Mouse (Mus musculus): ENCODE measurements around the gene Olfr649.

The Olfr649 gene

DNA sequence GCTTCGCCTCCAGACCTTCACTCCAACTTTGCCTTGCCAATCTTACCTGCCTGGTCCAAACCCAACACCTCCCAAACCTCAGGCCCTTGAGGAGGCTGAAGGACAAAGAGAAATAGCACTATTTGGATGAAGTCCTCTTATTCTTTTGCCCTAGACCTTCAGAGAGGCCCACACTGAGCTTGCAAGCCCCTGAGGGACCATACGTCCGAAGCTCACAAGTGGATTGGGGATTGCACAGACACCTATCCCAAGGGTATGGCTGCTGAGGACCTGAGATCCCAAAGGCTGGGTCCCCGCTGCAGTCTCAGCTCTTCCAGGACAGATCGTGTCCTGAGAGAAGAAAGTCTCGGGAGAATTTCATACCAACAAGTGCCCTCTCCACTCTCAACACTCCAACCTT, at the start of gene Olfr649:
TSS of gene Olfr649 (minus strand) at position 101 of the 400 bp plus-strand sequence.
- DNase-seq = no peak

DNA sequence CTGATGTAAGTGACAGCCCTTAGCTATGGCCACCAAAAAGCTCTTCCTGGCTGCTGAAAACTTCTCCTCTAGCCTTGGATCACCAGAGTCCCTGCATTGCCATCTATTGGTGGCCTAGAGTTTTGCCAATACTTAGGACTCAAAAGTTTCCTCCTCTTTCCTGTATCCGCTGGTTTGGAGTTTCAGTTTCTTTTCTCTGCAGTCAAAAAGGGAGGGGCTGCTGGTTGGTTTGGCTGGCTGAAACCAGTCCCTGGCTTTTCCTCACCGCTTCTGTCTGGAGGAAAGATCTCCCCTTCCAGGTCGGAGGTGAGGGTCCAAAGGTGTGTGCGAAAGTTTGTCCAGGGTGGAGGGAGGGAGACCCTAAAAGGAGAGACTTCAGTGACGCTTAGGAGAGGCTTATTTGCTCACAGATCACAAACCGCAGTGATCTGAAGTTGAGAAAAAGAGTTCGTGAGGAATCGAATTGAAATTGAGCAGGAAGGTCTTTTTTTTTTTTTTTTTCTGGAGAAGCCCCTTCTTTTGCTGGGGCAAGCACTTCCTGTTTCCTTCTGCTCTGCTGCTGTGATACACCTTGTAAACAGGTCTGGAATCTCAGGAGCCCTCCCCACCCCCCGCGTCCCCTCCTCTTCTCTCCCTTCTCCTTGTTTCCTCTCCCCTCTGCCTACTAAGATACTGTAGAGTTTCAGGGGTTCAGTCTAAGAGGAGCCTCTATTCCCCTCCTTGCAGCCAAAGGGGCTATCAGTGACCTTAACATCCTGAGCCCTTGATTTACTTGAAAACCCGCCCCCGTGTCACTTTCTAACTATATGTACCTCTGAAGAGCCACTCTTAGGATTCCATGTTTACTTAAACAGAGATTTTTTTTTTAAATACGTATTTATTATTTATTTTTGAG, 48.7 kb upstream of the Olfr649 start, which contains the start of gene Trim34a:
TSS of gene Trim34a (plus strand) at position 171 of the 895 bp plus-strand sequence.
- no peak for DNase-seq

DNA sequence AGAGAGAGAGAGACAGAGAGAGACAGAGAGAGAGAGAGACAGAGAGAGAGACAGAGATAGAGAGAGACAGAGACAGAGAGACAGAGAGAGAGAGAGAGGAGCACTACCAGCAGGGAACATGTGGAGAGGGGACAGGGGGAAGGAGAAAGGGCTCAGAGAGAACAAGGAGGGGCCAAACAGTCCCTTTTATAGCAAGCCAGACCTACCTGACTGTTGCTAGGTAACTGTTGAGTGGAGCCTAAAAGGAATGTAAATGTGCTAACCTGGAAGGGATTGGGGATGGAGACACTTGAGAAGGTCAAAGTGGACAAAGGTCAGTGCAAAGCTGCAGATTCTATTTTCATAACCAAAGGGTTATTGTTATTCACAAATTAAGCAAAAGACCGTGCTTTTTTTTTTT, 47.8 kb upstream of the Olfr649 start:
- no peak for DNase-seq

DNA sequence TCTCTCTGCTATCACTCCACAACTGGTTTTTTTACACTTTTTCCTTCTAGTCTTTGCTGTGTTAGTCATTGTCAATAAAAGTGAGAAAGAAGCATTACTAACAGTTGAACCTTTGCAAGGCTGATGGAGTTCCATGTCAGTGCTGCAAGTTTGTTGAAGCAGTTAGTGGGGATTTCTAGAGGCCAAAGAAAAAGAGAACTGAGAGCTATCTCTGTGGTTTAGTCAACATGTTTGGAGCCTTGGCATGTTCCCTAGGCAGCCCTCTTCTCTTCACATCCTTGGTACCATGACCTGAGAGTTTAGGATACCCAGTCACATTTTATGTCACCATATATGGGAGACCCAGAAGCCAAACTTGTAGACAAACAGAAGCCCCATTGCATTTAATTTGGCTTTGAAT, 45.1 kb upstream of the Olfr649 start:
- no peak for DNase-seq

DNA sequence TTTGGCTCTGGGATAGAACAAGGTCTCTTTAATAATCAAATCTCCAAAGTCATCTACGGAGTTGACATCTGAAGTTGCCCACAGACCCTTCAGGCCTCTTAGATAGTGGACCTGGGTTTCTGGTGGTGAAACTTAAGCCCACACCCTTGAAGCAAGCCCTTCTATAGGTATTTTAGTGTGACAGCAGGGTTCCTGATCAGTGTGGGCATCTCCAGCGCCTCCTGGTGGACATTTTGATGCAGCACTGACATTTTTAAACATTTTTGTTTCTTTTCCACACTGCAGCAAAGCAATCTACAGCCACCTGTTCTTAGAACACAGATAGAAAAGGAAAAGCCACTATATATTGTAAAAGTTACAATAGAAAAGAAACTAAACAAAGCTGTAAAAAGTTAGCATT, 35.4 kb upstream of the Olfr649 start:
- DNase-seq = no peak

DNA sequence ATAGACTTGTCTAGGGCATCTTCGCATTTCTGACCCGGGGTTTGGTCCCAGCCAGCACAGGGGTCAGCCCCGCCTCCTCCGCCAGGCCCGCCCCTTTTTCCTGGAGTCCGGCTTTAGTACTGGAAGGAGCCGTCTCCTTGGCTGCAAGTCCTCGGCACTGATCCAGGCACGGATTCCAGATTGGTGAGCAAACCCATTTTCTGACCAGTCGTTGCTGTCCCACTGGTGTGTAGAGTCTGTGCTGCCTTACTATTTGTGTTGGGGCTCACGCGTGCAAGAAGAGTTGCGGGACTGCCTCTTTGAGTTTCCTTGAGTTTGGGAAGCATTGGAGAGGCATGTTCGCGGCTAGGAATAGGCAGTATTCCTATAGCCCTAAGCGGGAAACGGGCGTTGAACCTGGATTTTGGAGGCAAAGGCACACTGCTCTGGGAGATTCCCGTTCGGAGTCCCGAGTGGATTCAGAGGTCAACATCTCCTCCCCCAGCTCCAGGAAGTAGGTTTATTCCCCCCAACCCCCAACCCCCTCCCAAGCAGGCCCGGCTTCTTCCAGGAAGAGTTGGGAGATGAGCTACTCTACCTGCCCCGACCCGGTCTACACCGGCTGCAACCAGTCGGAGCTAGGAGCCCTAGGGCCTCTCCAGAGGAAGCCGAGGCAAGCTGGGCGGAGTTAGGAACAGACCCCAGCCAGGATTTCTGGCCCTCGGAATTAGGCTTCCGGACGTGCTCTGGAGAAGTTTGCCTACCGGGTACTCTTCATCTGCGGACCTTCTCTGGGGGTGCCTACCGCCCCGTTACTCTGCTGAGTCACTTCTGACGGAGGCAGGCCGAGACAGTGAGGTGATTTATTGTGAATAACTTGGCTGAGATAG, 23.1 kb upstream of the Olfr649 start, which contains the start of gene Trim6:
TSS of gene Trim6 (plus strand) at position 93 of the 869 bp plus-strand sequence.
- peak; percentile 2 to 4 for DNase-seq

DNA sequence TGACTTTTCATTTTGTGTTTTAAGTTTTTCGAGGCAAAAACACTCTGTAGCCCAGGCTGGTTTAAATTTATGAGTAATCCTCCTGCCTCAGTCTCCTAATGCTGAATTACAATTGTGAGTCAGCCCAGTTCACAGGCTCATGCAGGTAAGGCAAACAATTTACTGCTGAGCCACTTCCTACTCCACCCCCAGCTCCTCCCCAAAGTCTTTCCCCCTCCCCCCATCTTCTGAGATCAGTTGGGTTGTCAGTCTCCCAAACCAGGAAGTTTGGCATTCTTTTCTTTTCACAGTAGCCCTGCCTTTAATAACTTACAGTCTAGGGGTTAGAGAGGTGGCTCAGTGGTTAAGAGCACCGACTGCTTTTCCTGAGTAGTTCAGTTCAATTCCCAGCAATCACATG, 22.1 kb upstream of the Olfr649 start:
- DNase-seq = no peak

DNA sequence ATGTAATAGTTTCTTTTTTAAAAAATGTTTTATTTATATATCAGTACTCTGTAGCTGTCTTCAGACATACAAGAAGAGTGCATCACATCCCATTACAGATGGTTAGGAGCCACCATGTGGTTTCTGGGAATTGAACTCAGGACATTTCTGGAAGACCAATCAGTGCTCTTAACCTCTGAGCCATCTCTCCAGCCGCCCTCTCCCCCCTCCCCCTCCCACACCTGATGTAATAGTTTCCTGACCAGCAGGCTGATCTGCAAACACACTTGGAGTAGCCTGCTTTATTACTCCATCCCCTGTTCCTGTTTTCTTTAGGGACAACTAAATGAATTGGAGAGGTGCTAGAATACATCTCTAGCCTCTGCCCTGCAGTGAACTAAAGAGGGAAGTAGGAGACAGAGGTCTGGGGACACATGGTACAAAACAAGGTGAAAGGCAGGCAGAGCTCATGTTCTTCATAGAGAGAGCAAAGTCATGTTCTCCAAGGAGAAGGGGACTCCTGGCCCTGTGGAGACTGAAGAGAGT, 20.3 kb upstream of the Olfr649 start:
- DNase-seq = no peak

DNA sequence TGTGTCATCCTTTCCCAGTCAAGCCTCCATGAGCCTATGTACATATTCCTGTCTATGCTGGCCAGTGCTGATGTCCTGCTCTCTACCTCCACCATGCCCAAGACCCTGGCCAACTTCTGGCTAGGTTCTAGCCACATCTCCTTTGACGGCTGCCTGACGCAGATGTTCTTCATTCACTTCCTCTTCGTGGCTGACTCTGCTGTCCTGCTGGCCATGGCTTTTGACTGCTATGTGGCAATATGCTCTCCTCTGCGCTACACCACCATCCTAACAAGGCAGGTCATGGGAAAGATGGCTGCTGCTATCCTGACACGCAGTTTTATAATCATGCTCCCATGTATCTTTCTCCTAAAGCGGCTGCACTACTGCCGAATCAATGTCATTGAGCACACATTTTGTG, 10.4 kb upstream of the Olfr649 start:
- DNase-seq = no peak

DNA sequence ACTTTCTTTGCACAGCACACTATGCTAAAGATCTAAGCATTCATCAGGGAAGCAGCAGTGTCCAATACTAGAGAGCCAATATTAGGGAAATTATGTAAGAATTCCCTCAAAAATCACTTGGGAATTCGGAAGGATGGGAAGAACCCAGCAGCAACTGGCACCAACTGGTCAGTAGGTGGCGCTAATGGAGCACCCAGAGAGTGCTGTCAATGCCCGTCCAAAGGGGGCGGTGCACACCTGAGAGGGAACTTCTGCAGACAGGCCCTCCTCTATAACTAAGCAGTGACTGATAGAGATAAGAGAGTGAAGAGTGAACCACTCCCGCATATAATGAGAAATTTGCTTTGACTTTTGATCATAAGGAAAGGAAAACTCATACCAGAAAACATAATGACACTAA, 4.0 kb upstream of the Olfr649 start:
- peak; percentile 10 to 24 for DNase-seq

DNA sequence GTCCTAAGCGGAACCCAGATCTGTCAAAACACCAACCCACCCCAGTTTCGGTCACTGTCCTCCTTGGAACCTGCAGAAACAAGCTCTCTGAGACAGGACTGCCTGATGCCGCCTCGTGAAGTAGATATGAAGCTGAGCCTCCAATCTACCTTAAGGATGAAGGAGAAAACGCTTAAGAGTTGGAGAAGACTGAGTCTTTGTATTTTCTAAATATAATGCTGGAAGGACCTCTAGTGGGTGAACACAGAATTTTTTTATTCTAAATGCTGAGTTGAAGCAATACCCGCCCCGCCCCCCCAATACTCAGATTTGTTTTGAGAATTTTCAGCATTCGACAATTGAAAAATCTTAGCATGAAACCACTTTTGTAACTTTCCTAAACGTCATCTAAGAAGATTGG, 4.5 kb downstream of the Olfr649 start:
- DNase-seq = no peak

DNA sequence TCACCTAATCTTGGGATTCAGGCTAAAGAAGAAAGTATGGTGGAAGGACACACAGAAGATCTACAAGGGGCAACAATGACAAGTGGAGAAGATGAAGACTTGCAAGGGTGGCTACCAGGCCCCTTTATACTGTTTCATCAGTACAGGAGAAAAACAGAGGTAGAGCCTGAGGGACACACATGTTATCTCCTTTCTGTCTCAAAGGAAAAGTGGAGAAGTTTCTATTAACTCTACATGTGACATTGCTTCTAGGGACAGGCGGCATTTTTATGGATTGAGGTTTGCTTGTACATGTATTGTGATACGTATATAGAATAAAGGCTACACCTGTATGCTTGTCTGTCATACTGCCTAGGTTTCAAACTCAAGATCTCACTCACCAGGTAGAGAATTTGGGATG, 12.5 kb downstream of the Olfr649 start, which contains the start of gene Olfr648:
TSS of gene Olfr648 (minus strand) at position 101 of the 400 bp plus-strand sequence.
- DNase-seq = no peak

DNA sequence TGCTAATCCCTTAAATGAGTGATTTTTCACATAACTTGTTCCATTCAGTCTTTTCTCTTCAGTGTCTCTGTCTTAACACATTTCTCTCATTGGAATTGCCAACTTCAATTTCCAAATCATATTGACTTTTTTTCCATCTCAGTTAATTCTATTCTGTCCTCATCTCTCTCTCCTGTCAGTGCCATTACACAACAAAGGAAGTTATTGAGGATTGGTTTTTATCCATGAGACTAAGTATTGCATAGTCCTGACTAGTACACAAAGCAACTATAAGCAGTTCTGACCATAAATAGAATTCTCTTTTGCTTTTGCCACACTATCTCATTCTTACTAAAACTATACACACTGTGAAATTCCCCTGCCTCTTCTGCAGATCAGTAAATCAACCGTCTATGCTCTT, 16.7 kb downstream of the Olfr649 start:
- DNase-seq = no peak

DNA sequence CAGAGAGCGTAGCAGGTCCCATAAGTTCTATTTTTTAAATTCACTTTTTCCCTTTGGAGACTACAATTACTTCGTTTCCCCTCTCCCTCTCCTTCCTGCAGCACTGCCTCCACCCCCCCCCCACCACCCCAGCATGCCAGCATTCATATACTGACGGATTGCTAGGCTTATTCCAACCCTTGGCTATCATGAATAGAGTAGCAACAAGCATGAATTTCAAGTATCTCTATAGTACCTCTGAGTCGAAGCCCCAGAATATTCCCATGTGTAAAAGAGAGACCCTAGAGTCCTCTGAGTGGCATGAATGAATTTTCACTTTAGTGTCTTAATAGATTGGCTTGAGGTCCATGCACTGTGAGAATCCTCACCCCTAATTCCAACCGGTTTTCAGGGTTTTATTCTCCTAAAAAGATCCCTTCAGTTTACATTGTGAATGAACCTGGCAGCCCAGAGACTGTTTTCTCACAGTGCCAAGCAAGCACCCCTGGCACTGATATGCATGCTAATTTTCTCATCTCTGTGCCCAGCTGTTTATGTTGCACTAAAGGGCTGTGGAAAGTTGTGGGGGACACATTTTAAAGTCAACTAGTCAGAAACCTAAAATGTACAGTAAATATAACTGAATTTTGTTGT, 17.2 kb downstream of the Olfr649 start:
- no peak for DNase-seq

DNA sequence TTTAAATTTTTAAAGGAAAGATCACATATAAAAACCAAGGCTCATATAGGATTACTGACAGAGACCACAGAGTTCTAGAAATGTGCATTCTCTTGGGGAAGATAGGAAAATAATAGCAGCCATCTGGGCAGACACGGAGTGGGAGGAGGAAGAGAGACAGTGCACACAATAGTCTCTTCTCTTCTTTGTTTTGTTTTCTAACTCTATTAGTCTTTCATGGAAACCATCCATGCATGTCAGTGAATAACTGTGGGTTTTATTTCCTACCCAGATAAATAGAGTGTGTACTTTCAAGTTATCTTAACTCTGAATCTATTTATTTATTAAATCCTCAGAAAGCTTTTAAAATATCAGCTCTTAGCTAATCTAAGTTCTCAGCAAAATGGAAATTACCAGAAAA, 20.7 kb downstream of the Olfr649 start:
- DNase-seq = no peak

DNA sequence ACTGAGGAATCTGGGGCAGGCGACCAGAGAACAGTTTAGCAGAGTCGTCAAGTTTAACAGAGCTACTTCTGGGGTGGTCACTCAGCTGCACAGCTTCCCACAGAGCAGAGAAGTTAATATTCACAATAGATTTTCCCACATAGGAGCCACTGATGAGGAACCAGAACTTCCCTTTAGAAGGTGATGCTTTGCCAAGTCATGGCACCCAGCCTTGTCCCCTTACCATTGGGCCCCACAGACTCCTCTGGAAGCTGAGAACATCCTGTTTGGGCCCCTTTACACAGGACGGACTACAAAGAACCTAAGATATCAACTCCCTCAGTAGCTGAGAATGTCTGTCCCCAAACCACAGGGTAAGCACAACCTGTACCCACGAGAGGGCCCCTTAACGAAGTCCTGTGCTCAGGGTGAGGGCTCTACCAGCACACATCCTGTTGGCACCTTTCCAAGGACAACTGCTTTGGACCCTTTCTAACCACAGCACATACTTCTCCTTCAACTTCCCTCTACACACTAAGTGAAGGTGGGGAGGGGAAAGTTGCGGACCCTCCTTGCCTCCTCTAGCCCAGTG, 26.1 kb downstream of the Olfr649 start:
- DNase-seq = no peak

DNA sequence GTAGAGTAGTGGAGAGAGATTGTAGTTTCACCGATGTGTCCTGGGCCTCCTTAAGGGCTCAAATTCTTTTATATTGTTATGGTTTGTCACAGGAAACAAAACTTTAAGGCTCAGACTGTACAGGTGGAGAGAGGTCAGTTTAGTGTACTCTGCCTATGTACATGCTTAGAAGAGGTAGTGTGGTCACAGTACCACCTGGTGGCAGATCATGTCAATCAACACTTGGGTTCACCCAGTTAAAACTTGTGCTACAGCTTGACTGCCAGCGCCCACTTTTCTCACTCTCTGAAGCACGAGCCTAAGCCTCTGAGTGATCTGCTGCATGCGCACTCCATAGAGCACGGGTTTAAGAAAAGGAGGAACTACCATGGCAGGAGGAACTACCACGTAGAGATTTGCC, 28.7 kb downstream of the Olfr649 start:
- DNase-seq = no peak

DNA sequence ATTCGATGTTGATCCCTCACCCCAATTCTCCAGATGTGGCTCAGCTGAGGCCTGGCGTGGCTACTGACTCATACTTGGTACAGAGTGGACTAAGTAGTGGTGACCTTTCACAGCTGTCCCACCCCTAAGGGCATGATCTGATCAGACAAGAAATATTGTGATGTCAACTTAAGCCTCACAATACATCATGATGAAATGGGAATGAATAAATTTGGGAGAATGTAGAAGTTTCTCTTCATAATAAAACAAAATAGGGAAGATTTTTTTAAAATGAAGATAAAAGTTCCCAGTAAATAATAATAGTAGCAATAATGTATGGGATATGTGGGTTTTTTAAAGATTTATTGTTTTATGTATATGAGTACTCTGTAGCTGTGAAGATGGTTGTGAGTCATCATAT, 45.3 kb downstream of the Olfr649 start, which contains the start of gene Ubqlnl:
TSS of gene Ubqlnl (minus strand) at position 101 of the 400 bp plus-strand sequence.
- DNase-seq = no peak

DNA sequence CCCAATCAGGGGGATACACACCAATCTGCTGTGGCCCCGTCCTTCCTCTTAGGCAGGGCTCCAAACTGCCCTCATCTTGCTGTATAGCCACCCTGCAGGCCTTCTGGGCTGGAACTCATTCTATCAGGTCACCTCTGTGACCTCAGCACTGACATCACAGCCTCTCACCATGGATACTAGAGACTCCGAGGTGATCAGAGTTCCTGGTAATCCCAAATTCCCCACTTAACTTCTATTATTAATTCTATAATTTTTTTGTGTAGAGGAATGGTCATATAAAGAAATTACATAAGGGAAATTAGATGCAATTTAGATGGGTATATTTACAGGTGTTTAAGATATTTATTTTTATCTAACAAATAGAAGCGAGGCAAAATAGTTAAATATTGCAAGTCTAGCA, 52.6 kb downstream of the Olfr649 start, which contains the start of gene Ubqln3:
TSS of gene Ubqln3 (minus strand) at position 101 of the 400 bp plus-strand sequence.
- DNase-seq = no peak
